Mouse (Mus musculus): Measurements from ENCODE around the gene A530084C06Rik.

DNA sequence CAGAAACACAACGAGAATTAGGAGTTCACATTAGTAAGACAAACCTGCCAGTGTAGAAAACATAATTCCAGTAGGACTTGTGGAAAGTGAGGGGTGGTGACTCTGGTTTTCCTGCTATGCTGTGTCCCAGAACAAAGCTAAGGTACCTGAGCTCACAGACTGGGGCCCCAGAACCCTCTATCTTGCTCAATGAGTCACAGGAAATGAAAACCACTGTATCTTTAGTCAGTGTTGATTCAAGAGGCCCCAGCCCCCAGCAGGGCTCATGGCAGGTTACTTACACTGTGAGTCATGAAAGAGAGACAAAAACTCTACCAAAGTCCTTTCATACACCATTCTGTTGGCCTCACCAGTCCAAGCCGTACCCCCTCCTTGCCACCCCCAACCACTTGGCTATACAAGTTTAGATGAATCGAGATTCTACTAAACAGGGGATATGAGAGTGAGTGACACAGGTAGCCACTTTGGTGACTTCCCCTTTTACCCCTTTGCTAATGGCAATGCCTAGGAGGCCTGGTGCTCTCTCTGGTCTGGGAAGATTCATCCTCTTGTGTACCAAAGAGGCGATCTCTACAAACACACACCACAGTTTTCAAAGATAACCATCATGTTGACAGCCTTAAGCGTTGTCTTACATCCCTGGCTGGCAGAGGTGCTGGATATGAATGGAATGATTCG lies 8.6 kb upstream of the A530084C06Rik start:
- TF ChIP-seq CTCF (IDR thresholded peaks at IDR 0.05; ENCODE audit: extremely low read depth, insufficient read depth, low read length) (no peak), POLR2A (IDR thresholded peaks at IDR 0.05; ENCODE audit: extremely low read depth, insufficient read depth, low read length) (no peak)

Measured in cortical plate, adult 2 months (tissue).